Mouse (Mus musculus) heart, postnatal 0 days (tissue): Measurements from ENCODE around the gene Glod4. TPM values are rescaled to one million over a fixed set of nuclear protein-coding genes. Genes with fewer than 3 reads are reported as not detected.

Source experiments
- ATAC-seq: fragments of 200-750 bp; cut with Nextera tagmentation; 2 replicates; pipeline ENCODE4 v1.8.0; 2017; ENCODE audit warnings: low read depth, moderate number of reproducible peaks, moderate library complexity; ENCODE audit not compliant: insufficient read depth
- DNase-seq: peaks from one replicate; pipeline ENCODE4 v3.0.0-alpha.2; 2016; ENCODE audit warnings: low spot score
- H3K27ac ChIP-seq: fragments of 300-500 bp; sonication (generic); 2 replicates; pipeline ENCODE4 v1.5.1; 2014; ENCODE audit warnings: low read depth, mild to moderate bottlenecking
- H3K27me3 ChIP-seq: fragments of 300-500 bp; sonication (generic); 2 replicates; pipeline ENCODE4 v1.6.1; 2014; ENCODE audit warnings: low read length, mixed read lengths; ENCODE audit not compliant: control insufficient read depth, insufficient read depth
- H3K36me3 ChIP-seq: fragments of 300-500 bp; sonication (generic); replicated peaks from 2 replicates; pipeline ENCODE4 v1.6.1; 2014; ENCODE audit warnings: low read length, mixed read lengths; ENCODE audit not compliant: control insufficient read depth, insufficient read depth
- H3K4me1 ChIP-seq: fragments of 300-500 bp; sonication (generic); 2 replicates; pipeline ENCODE4 v1.6.1; 2014; ENCODE audit warnings: antibody characterized with exemption; ENCODE audit not compliant: control insufficient read depth, insufficient read depth
- H3K4me2 ChIP-seq: fragments of 300-500 bp; sonication (generic); 2 replicates; pipeline ENCODE4 v1.6.1; 2014; ENCODE audit warnings: low read depth, mild to moderate bottlenecking, low read length, moderate library complexity
- H3K4me3 ChIP-seq: fragments of 300-500 bp; sonication (generic); 2 replicates; pipeline ENCODE4 v1.5.1; 2014; ENCODE audit warnings: low read depth, low read length
- H3K9ac ChIP-seq: fragments of 300-500 bp; sonication (generic); replicated peaks from 2 replicates; pipeline ENCODE4 v1.6.1; 2014; ENCODE audit warnings: low read depth, low read length, mixed read lengths
- H3K9me3 ChIP-seq: fragments of 300-500 bp; sonication (generic); replicated peaks from 2 replicates; pipeline ENCODE4 v1.6.1; 2016; ENCODE audit warnings: low read length; ENCODE audit not compliant: control insufficient read depth
- CTCF ChIP-seq: IDR thresholded peaks from 2 replicates; pipeline ENCODE4 v1.5.1; 2016; ENCODE audit warnings: antibody characterized with exemption, control low read depth, low read depth
- EP300 ChIP-seq: IDR thresholded peaks from 2 replicates; pipeline ENCODE4 v1.6.1; 2016; ENCODE audit warnings: antibody characterized with exemption, low read depth
- WGBS: fragments of 180-500 bp; shearing (Covaris S2); extraction: QIAGEN DNeasy Blood & Tissue Kit; methylation state at CpG from one replicate; pipeline ENCODE4 v1.1.7; 2014; 5-methylcytosine and 5-hydroxymethylcytosine counted together
- polyA plus RNA-seq: library from polyadenylated mRNA; unstranded; fragments of >200 nt; fragmentation: Nextera tagmentation; extraction: Ambion mirVana; gene quantifications from 2 replicates; pipeline ENCODE4 v1.2.1, GENCODE M21; 2015
- total RNA-seq: library from RNA; depleted of rRNA; stranded (reverse); fragments of >200 nt; gene quantifications from 2 replicates; pipeline ENCODE4 v1.2.3, GENCODE M21; 2014; ENCODE audit warnings: low replicate concordance

Glod4 gene
- total and polyA plus RNA-seq, 2 experiments from 2014 or later: 30.6 to 102 TPM

GRCm38 (mm10) chr11:76089776-76090175 lies 153.7 kb downstream of the Glod4 start:
- H3K9ac ChIP-seq: no peak overlapping the region
- H3K4me2 ChIP-seq: no peak overlapping the region
- ATAC-seq: no peak
- H3K4me1 ChIP-seq: no peaks in the 10 kb centered on the region
- no peaks in the 10 kb centered on the region for H3K27me3 ChIP-seq
- no peak for DNase-seq
- no peaks in the 10 kb centered on the region for H3K9me3 ChIP-seq
- no peak overlapping the region for H3K4me3 ChIP-seq
- 57% methylated on average over 6 of the region's 6 CpGs for WGBS
- no peak overlapping the region for H3K27ac ChIP-seq
- TF ChIP-seq EP300 (no peak), CTCF (no peak)
- peaks cover 36% of the 10 kb centered on the region for H3K36me3 ChIP-seq

GRCm38 (mm10) chr11:76088506-76088905 lies 155.0 kb downstream of the Glod4 start:
- DNase-seq (no peak), ATAC-seq (no peak)
- H3K9ac ChIP-seq: no peak overlapping the region
- TF ChIP-seq CTCF (no peak), EP300 (no peak)
- no peak overlapping the region for H3K4me3 ChIP-seq
- no peak overlapping the region for H3K4me2 ChIP-seq
- H3K4me1 ChIP-seq: no peaks in the 10 kb centered on the region
- no peaks in the 10 kb centered on the region for H3K9me3 ChIP-seq
- WGBS: 75% methylated on average over 4 of the region's 4 CpGs
- H3K27ac ChIP-seq: no peak overlapping the region
- H3K36me3 ChIP-seq: peaks cover 36% of the 10 kb centered on the region
- H3K27me3 ChIP-seq: no peaks in the 10 kb centered on the region

- DNase-seq (no peak), ATAC-seq (no peak)
- Histone ChIP-seq H3K36me3 (peaks cover 39% of the 10 kb centered on the region), H3K27me3 (no peaks in the 10 kb centered on the region), H3K9ac (no peak overlapping the region), H3K4me1 (no peaks in the 10 kb centered on the region), H3K4me3 (no peak overlapping the region), H3K4me2 (no peak overlapping the region), H3K27ac (no peak overlapping the region), H3K9me3 (no peaks in the 10 kb centered on the region)
- WGBS: 79% methylated on average over 5 of the region's 5 CpGs
- TF ChIP-seq CTCF (peak; percentile 73), EP300 (no peak)
These were observed 157.5 kb downstream of the Glod4 start for GRCm38 (mm10) chr11:76085898-76086591.

- Histone ChIP-seq H3K4me2 (no peak overlapping the region), H3K27ac (no peak overlapping the region), H3K4me1 (no peaks in the 10 kb centered on the region), H3K9me3 (no peaks in the 10 kb centered on the region), H3K4me3 (no peak overlapping the region), H3K27me3 (no peaks in the 10 kb centered on the region), H3K9ac (no peak overlapping the region), H3K36me3 (peaks cover 41% of the 10 kb centered on the region)
- TF ChIP-seq EP300 (no peak), CTCF (no peak)
- ATAC-seq: no peak
- DNase-seq: no peak
- WGBS: 88% methylated on average over 1 of the region's 1 CpGs
These were observed 158.6 kb downstream of the Glod4 start for GRCm38 (mm10) chr11:76084943-76085342.

GRCm38 (mm10) chr11:76083941-76084367 lies 159.6 kb downstream of the Glod4 start:
- TF ChIP-seq EP300 (no peak), CTCF (no peak)
- ATAC-seq (no peak), DNase-seq (no peak)
- no peak overlapping the region for H3K9ac ChIP-seq
- H3K27ac ChIP-seq: no peak overlapping the region
- 73% methylated on average over 3 of the region's 3 CpGs for WGBS
- no peaks in the 10 kb centered on the region for H3K9me3 ChIP-seq
- H3K4me3 ChIP-seq: no peak overlapping the region
- peaks cover 40% of the 10 kb centered on the region for H3K36me3 ChIP-seq
- no peaks in the 10 kb centered on the region for H3K4me1 ChIP-seq
- H3K4me2 ChIP-seq: no peak overlapping the region
- no peaks in the 10 kb centered on the region for H3K27me3 ChIP-seq
